Mouse (Mus musculus) retina, postnatal 7 days (tissue): ENCODE measurements around the gene Cenph.
"Not testable (repeated sequence)": the region's sequence is repeated elsewhere in the genome, so short reads cannot be mapped to it uniquely, and the experiment has no call there.

Experiments
- DNase-seq: peaks from one replicate; pipeline ENCODE4 v3.0.0-alpha.2; 2012; ENCODE audit warnings: low read depth, low spot score

Gene Cenph

DNA sequence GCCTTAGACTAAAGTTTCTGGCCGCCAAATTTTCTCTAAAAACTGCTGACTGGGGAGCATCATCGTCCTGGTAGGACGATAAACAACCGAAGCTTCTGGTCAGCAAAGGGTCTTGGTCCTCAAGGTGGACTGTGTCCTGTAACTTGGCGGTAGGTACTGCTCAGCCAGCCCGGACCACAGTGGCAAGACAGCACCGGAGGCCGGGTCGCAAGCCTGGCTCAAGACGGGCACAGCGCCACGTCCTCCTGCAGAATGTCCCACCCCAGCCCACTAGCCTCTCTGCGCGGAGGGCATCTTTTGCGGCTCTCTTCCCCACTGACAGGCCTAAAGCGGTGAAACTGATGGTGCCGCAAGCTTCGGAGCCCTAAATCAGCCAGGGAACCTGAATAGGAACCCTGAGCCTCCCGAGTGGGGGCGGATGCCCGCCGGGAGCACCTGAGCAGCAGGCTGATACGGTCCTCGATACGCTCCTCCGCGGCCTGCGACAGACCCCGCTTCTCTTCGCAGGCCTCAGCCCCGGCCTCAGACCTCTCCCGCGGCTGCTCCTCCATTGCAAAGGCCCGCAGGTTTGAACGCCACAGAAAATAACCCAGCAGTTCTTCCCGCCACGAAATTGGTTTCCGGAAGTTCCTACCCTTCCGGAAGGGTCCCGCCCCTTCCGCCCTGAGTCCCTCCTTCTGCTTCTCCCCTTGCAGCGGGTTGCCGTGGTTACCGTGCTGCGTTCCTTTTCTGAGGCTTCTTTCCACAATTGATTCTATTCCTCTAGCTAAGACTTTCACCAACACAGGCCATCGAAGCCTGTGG, at the start of gene Cenph:
Gene Cenph (minus strand): TSS at position 648 of the 804 bp plus-strand sequence.
- DNase-seq = peak; percentile 65

DNA sequence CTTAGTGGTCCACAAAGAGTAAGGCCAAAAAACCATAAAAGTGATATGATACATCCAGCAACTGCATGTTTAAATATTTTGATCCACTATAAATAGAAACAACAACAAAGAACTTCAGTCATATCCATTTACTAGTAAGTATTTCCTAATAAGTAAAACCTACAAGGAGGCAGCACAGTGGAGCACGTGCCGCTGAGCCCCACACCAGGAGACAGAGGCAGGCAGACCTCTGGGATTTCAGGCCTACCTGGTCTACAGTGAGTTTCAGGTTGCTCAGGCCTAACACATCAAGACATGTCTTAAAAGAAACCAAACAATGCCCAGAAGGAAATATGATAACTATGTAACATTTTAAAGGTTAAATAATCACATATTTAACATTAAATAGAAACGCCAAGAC, 49.2 kb upstream of the Cenph start:
- no peak for DNase-seq

DNA sequence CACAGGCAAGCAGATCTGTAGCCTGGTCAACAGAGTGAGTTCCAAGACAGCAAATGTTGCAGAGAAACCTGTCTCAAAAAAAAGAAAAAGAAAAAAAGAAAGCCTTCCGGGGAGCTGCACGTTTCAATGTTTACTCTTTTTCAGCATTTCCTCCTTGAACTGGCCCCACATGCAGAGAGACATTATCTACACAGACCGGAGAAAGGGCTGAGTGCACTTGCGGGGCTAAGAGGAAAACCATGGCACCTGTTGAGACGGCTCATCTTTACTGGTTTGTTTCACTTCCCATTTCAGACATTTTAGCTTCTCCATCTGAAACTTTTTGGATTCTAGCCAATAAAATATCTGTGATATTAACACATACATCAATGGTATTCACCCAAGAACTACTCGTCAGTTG, 48.6 kb upstream of the Cenph start:
- DNase-seq = no peak

DNA sequence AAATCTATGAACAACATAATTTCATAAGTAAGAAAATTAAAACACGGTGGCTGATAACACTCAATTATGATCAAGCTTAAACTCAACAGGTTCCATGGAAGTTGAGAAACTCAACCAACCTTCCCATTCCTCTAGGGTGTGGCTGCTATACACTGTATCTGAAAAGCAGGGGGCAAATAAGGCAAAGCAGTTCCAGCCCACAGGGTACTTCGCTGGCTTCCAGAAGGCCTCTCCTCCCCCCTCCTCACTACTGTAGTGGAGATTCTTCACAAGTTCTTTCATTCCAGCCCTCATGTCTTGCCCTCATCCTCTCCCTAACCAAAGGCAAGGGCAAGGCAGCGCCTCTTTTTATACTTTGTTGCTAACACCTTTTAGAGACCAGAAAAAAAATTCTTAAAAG, 48.2 kb upstream of the Cenph start:
- no peak for DNase-seq

DNA sequence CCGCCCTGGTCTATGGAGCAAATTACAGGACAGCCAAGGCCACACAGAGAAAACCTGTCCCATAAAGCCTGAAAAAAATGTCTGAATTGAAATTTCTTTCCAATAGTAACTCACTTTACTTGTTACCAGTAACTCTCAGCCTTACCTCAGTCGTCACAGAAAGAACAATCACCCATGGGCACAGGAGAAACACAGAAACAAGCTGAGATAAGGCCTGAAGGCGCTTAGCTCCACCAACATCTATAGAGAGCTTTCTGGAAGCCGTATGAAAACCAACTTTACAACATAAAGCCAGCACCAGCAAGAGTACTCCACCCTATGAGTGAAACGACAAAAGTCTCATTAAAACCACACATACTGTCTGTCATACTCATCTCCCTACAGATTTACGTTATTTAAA, 38.8 kb upstream of the Cenph start:
- DNase-seq = no peak

DNA sequence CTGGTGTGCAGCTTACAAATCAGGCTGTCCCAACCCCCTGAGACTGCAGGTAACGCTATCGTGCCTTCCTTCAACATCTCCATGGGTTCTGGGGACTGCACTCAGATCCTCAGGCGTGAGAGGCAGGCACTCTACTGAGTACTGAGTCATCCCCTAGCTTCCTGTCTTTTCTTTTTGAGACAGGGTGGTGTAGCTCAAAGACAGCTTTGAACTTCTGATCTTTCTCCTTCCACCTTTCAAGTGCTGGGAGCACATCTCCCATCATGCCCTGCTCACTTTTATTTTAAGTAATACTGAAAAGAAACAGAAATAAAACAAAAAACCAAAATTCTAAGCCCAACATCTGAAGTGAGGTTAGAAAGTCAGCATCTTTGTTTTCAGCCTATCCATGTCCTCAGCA, 30.1 kb upstream of the Cenph start:
- no peak for DNase-seq

DNA sequence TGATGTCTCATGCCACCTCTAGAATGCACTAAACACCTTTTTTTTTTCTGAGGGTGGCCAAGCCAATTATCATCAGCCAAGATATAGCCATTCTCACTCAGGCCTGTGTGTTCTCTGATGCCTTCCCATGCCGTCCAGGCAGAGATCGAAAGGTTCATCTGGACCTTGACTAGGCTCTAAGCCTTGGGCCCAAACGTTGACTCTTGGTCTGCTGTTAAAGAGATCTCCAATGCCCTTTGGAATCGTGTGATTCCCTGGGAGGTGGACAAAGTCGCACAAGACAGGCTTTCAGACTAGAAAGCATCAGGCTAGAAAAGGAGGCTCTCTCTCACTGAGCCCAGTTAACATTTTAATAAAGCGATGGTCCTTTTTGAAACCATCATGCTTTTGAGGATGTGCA, 21.5 kb upstream of the Cenph start:
- DNase-seq = no peak

DNA sequence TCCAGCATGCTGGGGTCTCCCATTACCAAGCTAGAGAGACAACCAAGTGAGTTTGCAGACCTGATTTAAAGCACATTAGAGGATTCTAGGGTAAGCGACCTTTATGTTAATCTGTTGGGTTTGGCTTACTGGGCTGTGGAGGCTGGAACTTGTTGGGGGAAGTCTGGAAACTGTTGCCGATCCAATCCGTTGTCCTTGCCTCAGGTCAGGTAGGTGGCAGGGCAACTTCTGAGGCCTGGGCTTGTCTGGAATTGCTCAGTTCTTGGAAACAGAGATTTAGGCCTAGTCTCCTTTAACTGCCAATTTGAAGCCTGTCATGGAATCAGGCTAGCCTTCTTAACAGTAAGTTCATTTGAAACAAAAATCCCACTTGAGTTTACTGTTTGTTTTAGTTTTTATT, 13.4 kb upstream of the Cenph start:
- DNase-seq = no peak

DNA sequence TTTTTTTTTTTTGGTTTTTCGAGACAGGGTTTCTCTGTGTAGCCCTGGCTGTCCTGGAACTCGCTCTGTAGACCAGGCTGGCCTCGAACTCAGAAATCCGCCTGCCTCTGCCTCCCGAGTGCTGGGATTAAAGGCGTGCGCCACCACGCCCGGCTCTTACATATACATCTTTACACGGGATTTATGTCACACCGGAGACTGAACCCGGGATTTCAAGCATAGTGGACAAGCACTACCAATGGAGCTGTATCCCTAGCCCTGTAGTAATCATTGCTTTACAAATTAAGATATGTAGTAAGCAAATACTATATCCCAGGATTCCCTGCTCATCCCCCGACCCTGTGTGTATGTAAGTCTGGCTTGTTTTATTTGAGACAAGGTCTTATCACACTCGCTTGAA, 12.4 kb upstream of the Cenph start:
- DNase-seq = not testable (repeated sequence)

DNA sequence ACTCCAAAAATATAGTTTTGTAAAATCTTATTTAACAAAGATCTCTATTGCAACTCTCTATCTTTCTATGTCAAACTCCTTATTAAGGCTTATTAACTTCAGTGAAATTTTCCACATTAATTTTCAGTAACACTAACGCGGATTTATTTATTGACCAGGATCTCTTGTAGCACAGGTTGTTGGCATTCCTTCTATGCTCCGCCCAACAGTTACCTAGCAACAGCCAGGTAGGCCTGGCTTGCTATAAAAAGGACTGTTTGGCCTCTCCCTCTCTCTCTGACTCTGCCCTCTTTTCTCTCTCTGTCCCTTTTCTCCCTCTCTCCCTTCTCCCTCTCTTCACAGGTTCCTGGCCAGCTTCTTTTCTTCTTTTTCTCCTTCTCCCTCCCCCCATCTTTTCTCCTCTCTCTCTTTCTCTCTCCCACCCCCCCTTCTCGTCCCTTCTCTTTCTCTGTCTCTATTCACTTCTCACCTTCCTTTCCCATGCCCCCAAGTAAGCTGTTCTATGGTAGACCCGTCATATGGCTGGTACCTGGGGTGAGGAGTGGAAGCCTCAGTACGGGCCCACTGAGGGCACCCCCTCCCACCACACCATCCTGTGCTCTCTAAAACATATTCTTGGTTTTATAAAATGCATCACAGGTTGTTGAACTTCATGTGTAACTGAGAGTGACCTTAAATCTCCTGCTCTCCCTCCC, 11.8 kb upstream of the Cenph start:
- no peak for DNase-seq

DNA sequence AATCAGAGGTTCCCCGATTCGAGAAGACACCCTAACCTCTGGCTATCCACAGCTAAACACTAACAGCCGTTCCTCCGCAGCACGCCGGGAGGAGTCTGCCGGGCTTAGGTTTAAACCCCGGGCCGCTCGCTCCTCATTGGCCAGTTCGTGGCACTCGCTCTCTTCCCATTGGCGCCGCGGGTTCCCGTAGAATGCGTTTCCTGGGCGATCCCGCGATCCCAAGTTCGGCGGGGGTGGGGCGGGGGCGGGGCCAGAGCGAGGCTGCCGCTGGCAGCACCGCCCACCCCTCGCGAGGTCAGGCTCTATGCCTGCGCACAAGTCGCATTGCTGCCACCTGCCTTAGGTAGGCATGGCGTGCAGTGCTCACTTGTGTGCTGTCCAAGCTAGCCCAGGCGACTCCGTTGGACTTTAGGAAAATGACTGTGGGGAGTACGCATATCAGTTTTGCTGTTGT, 10.7 kb upstream of the Cenph start, which contains the start of gene Ccnb1:
Gene Ccnb1 (minus strand): TSS at position 157 of the 454 bp plus-strand sequence.
- peak; percentile 91 for DNase-seq

DNA sequence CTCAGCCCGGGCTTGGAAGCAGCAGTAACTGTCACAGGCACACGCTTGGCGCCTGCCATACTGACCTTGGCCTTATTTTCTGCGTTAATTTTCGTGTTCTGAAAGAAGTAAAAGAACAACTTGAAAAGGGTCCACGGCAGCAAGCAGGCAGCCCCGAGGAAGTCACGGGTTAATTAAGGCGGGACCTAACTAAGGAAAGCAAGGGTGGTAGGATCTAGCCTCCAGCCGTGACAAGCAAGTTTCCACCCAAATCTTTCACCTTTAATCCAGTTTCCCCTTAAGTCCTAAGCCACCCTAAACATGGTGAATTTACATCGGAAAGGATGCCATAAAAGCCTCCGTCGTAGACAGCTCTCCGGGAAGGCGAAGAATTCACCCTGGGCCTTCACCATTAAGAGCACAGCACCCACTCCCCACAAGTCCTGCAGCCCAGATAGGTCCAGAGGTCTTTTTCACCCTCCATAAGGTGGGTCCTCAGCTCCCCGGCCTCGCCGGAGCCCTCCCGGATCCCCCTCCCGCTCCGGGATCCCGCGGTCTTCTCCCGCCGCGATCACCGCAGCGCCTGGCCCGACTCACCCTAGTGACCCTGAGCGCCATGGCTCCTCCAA, 10.2 kb upstream of the Cenph start:
- no peak for DNase-seq

DNA sequence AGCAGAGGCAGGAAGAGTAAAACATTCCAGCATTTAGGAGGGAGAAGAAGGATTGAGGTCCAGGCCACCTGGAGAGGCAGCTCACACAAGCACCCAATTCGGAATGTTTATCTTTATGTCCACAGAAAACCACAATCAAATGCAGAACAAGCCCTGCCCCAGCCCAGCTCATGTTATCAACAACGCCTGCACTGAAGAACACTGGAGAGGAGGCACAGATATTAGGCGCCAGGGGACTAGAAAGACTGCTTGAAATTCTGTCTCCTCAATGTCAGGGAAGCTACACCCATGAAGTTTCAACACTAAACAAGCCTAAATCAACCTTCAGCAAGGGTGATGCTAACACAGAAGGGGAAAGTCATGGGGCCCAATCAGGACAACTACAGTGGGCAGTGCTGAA, 1.8 kb upstream of the Cenph start:
- no peak for DNase-seq

DNA sequence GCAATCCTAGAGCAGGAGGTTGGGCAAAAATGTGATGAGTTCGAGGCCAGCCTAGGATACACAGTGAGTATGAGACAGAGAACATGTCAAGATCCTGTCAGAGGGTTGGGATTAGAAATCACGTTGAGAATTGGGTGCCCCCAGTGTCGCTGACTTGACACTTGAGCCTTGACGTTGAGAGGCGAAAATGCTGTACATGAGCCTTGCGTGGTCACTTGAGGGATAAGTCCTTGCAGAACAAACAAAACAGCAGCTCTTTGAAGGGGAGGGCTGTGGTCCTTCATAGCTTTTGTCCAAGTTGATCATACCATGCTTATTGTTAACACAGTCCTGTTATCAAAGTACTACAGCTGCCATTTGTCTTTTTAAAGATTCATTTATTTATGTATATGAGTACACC, 1.0 kb upstream of the Cenph start:
- no peak for DNase-seq

DNA sequence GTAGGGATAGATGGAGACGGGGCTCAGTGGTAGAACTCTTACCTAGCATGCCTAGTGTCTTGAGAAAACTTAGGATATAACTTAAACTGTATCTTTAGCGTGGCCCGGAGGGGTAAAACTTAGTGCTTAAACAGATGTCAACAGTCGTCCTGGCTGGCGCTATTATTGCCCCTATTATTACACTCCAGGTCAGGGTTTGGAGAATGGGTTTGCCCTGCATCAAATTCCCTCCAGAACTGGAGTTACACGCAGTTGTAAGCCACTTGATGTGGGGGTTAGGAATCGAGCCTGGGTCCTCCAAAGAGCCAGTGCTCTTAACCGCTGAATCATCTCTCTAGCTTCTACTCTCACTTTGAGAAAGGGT, 339 bp upstream of the Cenph start:
- DNase-seq = no peak

DNA sequence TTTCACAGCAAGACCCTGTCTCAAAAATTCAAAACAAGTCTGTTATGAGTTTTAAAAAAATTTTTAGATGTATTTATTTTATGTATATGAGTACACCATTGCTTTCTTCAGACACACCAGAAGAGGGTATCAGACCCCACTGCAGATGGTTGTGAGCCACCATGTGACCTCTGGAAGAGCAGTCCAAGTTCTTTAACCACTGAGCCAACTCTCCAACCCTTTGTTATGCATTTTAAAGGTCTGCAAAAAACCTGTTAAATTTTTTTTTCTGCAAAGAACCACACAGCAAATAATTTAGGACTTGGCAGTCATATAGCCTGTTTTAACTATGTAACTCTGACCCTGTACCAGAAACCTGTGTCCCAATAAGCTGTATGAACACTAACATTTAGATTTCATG, 995 bp downstream of the Cenph start:
- DNase-seq = no peak

DNA sequence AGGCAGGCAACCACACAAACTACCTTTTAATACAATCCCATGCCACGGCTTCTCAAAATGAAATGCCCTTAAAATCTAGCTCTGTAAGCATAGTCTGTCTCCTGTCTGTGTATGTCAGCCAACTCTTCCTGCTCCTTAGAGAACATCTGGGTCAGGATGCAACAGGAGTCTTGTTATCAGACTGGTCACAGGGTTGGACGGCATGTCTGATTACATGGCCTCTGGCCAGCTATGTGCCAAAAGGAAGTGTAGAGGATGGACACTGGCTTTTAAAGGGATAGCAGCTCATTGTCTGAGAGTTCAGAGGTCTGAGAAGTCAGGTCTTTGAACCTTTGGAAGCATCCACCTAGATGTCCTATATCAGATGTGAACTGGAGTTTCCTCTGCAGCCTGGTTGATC, 20.4 kb downstream of the Cenph start:
- DNase-seq = no peak

DNA sequence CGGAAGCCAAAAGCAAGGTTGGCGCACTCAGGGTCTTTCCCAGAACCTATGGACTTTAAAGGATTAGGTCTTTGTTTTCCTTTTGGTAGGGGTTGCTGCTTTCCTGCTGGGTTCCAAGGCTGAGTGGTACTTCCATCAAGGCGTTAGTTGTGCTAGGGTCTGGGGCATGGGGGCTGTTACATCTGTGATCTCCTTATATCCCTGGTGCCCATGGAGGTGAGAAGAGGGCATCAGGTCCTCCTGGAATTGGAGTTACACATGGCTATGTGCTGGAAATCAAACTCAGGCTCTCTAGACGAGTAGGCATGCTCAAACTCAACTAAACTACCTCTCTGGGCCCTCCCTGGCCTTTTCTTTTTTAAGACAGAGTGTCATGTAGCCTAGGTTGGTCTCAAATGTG, 21.5 kb downstream of the Cenph start:
- DNase-seq = no peak

DNA sequence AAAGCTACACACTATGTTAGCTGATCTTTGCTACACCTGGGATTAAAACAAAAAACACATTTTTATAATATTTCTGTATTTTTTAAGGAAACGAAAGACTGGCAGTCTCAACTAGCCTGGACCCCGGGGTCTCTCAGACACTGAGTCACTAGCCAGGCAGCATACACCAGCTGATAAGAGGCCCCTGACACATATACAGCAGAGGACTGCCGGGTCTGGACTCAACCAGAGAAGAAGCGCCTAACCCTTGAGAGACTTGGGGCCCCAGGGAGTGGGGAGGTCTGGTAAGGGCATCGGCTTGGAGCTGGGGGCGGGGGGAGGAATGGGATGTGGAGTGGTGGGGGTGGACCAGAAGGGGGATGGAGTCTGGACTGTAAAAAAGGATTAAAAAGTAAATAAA, 22.7 kb downstream of the Cenph start:
- no peak for DNase-seq

DNA sequence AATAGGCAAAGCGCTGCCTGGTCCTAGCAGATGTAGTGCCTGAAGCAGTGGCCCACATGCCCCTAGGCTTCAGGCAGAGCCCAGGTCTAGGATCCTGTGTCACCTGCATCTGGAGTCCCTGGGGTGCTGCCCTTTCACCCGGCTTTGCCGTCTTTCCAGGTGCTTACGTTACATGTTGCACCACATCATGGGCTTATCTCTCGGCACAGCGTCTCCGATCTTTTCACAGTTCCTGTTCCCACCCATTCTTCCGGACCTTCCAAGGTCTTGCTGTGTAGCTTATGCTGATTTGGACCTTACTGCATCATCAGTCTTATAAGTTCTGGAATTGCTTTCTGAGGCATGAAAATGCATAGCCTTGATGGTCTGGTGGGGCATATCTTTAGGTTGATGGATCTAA, 23.2 kb downstream of the Cenph start:
- DNase-seq = no peak

DNA sequence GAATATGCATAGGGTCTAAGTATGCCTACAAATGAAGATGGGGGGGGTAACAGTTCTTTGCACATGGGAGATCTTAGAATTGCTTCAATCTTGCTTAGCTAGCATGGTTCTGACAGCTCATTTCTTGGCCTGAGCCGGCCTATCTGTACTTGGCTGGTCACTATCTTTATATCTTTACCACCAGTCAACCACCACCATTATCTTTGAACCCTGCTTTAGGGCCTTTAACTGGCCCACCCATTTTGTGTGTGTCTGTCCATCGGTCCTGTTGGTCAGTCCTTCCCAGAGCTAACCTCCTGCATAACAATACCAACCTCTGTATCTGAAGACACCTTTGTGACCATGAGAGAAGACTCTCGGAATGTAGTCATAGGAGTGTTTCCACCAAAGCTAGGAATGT, 24.3 kb downstream of the Cenph start:
- DNase-seq = no peak

DNA sequence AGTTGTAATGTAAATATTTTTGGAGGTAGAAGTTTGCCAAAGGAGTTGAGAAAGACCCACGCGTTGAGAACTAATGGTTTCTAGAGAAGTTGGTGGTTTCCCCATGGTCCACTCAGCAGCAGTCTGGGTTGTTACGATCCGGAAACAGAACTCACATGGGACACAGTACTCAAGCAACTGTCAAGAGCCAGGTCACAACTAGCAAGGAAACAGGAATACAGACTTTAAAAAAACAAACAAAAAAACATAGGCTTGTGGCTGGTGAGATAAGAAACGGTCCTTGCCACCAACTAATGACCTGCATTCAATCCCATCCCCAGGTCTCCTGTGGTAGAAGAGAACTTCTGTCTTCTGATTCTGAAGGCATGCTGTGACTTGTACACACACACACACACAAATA, 24.9 kb downstream of the Cenph start:
- DNase-seq = no peak

DNA sequence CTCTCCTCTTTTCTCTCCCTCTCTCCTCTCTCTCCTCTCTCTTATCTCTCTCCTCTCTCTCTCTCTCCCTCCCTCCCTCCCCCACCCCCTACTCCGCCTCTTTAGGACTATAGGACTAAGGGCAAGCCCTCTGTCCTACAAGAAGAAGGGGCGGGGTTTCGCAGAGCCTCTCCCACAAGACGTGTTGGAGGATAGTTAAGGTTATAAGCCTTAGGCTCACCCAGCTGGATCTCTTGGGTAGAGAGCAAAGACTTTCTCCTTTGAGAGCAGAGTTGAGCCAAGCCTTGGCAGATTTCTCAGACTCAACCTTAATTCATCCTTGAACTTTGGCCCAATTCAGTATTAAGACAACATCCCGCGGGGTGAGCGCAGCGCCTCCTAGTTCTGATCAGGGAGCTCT, 27.1 kb downstream of the Cenph start:
- DNase-seq = no peak
